Mouse (Mus musculus) megakaryocyte, embryonic 14.5 days (primary cell): ENCODE measurements around the gene Gpx8.

Experiments used
- FLI1 ChIP-seq: IDR thresholded peaks from 2 replicates; pipeline ENCODE4 v1.6.1; 2012; ENCODE audit warnings: low read length, inconsistent platforms, mixed read lengths
- GATA1 ChIP-seq: IDR thresholded peaks from 3 replicates; pipeline ENCODE4 v1.6.1; 2012; ENCODE audit warnings: mixed read lengths, low read length, inconsistent platforms, borderline replicate concordance

DNA sequence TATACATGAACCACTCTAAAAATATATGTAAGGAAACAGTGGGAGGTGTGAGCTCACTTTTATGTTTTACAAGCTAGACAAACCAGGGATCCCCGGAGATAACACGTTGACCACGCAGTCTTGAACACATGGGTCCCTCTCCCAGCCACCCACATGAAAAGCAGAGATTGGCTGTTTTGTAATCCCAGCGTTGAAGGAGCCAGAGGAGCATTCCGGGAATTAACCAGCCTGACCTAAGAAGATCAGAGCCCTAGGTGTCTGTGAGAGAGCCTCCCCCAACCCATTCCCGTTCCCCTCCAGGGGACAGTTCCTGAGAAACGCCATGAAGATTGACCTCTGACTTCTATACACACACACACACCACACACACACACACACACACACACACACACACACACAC lies 14.9 kb downstream of the Gpx8 start:
- TF ChIP-seq GATA1 (no peak), FLI1 (no peak)
